Mouse (Mus musculus): ENCODE data around the gene Vmn1r94.
"Not testable (repeated sequence)": the region's sequence is repeated elsewhere in the genome, so short reads cannot be mapped to it uniquely, and the experiment has no call there.

The Vmn1r94 gene

DNA sequence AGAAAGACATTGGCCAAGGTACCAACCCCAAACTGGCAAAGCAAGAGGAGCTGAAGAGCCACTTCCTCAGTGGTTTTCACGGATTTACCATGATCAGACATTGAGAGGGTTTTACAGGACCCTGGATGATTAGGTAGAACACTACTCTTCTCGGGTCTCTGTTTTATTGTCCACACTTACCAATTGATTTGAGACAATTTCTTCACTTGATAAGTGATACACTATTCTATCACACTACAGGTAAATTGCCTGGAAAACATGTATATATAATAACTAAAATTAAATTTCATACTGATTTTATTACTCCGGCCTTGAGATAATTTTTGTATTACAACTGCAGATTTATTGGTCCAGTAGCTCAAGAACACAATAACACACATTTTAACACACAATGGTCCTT is at the start of gene Vmn1r94:
Vmn1r94 (minus strand) TSS at position 101 of the 400 bp plus-strand sequence.
- DNase-seq = not testable (repeated sequence)

DNA sequence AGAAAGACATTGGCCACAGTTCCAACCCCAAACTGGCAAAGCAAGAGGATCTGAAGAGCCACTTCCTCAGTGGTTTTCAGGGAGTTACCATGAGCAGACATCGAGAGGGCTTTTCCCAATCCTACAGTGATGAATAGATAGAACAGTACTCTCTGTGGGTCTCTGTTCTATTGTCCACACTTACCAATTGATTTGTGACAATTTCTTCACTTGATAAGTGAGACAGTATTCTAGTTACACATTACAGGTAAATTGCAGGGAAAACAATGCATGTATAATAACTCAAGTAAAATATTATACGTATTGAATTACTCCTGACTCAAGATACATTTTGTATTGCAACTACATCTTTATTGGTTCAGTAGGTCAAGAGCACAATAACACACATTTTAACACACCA is 37.3 kb upstream of the Vmn1r94 start, which contains the start of gene Gm6164:
Gm6164 (minus strand) TSS at position 101 of the 400 bp plus-strand sequence.
- not testable (repeated sequence) for DNase-seq

DNA sequence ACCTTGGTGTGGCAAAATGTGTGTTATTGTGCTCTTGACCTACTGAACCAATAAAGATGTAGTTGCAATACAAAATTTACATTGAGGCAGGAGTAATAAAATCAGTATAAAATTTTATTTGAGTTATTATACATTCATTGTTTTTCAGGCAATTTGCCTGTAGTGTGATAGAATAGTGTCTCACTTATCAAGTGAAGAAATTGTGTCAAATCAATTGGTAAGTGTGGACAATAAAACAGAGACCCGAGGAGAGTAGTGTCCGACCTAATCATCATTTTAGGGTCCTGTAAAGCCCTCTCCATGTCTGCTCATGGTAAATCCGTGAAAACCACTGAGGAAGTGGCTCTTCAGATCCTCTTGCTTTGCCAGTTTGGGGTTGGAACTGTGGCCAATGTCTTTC is 25.2 kb upstream of the Vmn1r94 start, which contains the start of gene Vmn1r95:
Vmn1r95 (plus strand) TSS at position 301 of the 400 bp plus-strand sequence.
- not testable (repeated sequence) for DNase-seq

DNA sequence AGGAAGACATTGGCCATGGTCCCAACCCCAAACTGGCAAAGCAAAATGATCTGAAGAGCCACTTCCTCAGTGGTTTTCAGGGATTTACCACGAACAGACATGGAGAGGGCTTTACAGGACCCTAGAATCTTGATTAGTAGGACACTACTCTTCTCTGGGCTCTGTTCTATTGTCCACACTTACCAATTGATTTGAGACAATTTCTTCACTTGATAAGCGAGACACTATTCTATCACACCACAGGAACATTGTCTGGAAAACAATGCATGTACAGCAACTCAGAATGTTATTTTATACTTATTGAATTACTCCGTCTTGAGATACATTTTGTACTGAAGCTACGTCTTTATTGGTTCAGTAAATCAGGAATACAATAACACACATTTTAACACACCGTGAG is 29.2 kb downstream of the Vmn1r94 start, which contains the start of gene Vmn1r93:
Vmn1r93 (minus strand) TSS at position 101 of the 400 bp plus-strand sequence.
- not testable (repeated sequence) for DNase-seq

DNA sequence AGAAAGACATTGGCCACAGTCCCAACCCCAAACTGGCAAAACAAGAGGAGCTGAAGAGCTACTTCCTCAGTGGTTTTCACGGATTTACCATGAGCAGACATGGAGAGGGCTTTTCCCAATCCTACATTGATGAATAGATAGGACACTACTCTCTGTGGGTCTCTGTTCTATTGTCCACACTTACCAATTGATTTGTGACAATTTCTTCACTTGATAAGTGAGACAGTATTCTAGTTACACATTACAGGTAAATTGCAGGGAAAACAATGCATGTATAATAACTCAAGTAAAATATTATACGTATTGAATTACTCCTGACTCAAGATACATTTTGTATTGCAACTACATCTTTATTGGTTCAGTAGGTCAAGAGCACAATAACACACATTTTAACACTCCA is 45.7 kb downstream of the Vmn1r94 start, which contains the start of gene Gm16442:
Gm16442 (minus strand) TSS at position 101 of the 400 bp plus-strand sequence.
- DNase-seq = not testable (repeated sequence)

All from cerebellum, adult 18-20 months (tissue).